Mouse (Mus musculus) B cell, adult (primary cell): ENCODE measurements around the gene Klhl12. TPM values are rescaled to one million over a fixed set of nuclear protein-coding genes. Genes with fewer than 3 reads are reported as not detected.

Experiments
- total RNA-seq: library from RNA; stranded (reverse); gene quantifications from 4 replicates; pipeline ENCODE4 v1.2.4, GENCODE M21; 2023; ENCODE audit not compliant: inconsistent age

Klhl12 gene
- total RNA-seq, result 32.4 to 36.7 TPM (median 34.8 TPM) in 4 replicates

GRCm38 (mm10) chr1:134454904-134455824 lies at the start of gene Klhl12:
Gene Klhl12, plus strand, starts transcription at chr1:134455531.

GRCm38 (mm10) chr1:134415168-134415831 lies 40.0 kb upstream of the Klhl12 start, which contains the start of gene Adipor1:
Gene Adipor1, plus strand, starts transcription at chr1:134415378.

GRCm38 (mm10) chr1:134494428-134495215 lies 39.3 kb downstream of the Klhl12 start, which contains the start of gene Rabif:
Gene Rabif, plus strand, starts transcription at chr1:134494648.

Other genes starting within 250 kb of the Klhl12 start
- not detected in 4 replicates for gene Adora1, start 220.1 kb upstream of the Klhl12 start, total RNA-seq
- not detected in 4 replicates for gene Myog, start 165.5 kb upstream of the Klhl12 start, total RNA-seq
- 1.1 to 2.1 TPM (median 1.6 TPM) in 4 replicates for gene Ppfia4, start 122.6 kb upstream of the Klhl12 start, total RNA-seq
- gene Tmem183a, start 93.6 kb upstream of the Klhl12 start, total RNA-seq, result 60.9 to 73.9 TPM (median 64.2 TPM) in 4 replicates
- gene 4933406M09Rik, start 69.6 kb upstream of the Klhl12 start, total RNA-seq, result not detected in 4 replicates
- gene Cyb5r1, start 50.0 kb upstream of the Klhl12 start, total RNA-seq, result 6.1 to 8.8 TPM (median 8.2 TPM) in 4 replicates
- 73.1 to 79.5 TPM (median 77.9 TPM) in 4 replicates for gene Adipor1, start 40.2 kb upstream of the Klhl12 start, total RNA-seq
- gene Rabif, start 39.1 kb downstream of the Klhl12 start, total RNA-seq, result 17.9 to 22.8 TPM (median 20.0 TPM) in 4 replicates
- not detected in 4 replicates for gene Mgat4e, start 94.2 kb downstream of the Klhl12 start, total RNA-seq
- gene Kdm5b, start 104.6 kb downstream of the Klhl12 start, total RNA-seq, result 36.8 to 43.0 TPM (median 38.9 TPM) in 4 replicates
- not detected in 4 replicates for gene Syt2, start 191.1 kb downstream of the Klhl12 start, total RNA-seq